Mouse (Mus musculus) MEL (cell line): ENCODE measurements at regions not wholly inside any gene's neighbourhood (a gene's known extent, or its start where the extent isn't known, plus 50 kb on each side); places are given as distances from the start of the nearest gene placed in this dataset.

ENCODE experiments used
- DNase-seq: peaks from one replicate; pipeline ENCODE4 v3.0.0; 2011; ENCODE audit warnings: low read depth, low spot score
- H3K27ac ChIP-seq: 2 replicates; pipeline ENCODE4 v1.5.1; 2012; ENCODE audit warnings: low read depth, mild to moderate bottlenecking, control low read depth, low read length, moderate library complexity; ENCODE audit not compliant: control insufficient read depth
- H3K27me3 ChIP-seq, 2 experiments: fragments of 150-350 bp in 1 of 2; sonication (generic) in 1 of 2; 2 replicates each; pipeline ENCODE4 v1.6.1; 2012; ENCODE audit warnings: low read length in 2 of 2, mild to moderate bottlenecking in 2 of 2, improper control_type of control experiment in 1 of 2, moderate library complexity in 1 of 2; ENCODE audit not compliant: insufficient read depth in 2 of 2, control insufficient read depth in 1 of 2
- H3K36me3 ChIP-seq, 2 experiments: 2 replicates each; pipeline ENCODE4 v1.6.1; 2012 to 2014; ENCODE audit warnings: low read length in 2 of 2, improper control_type of control experiment in 1 of 2, inconsistent platforms in 1 of 2, mild to moderate bottlenecking in 1 of 2; ENCODE audit not compliant: insufficient read depth in 2 of 2, control insufficient read depth in 1 of 2
- H3K4me1 ChIP-seq, 2 experiments: fragments of 150-350 bp in 1 of 2; sonication (generic) in 1 of 2; 2 replicates each; pipeline ENCODE4 v1.6.1; 2012; ENCODE audit warnings: low read length in 2 of 2, improper control_type of control experiment in 1 of 2, mild to moderate bottlenecking in 1 of 2; ENCODE audit not compliant: insufficient read depth in 2 of 2, control insufficient read depth in 1 of 2
- H3K4me3 ChIP-seq, 2 experiments: fragments of 150-350 bp in 1 of 2; sonication (generic) in 1 of 2; 2 replicates each; pipeline ENCODE4 v1.5.1; 2012; ENCODE audit warnings: low read depth in 2 of 2, low read length in 2 of 2, mild to moderate bottlenecking in 2 of 2, moderate library complexity in 2 of 2, control low read depth in 1 of 2, improper control_type of control experiment in 1 of 2; ENCODE audit not compliant: control insufficient read depth in 1 of 2, insufficient read depth in 1 of 2
- H3K79me2 ChIP-seq: 2 replicates; pipeline ENCODE4 v1.6.1; 2012; ENCODE audit warnings: mild to moderate bottlenecking, low read length, moderate library complexity; ENCODE audit not compliant: control insufficient read depth, poor library complexity, insufficient read depth
- H3K9ac ChIP-seq: 2 replicates; pipeline ENCODE4 v1.6.1; 2012; ENCODE audit warnings: low read depth, mild to moderate bottlenecking, control low read depth, low read length, moderate library complexity; ENCODE audit not compliant: control insufficient read depth, poor library complexity, severe bottlenecking
- H3K9me3 ChIP-seq: fragments of 150-350 bp; sonication (generic); replicated peaks from 2 replicates; pipeline ENCODE4 v1.6.1; 2012; ENCODE audit warnings: mild to moderate bottlenecking, low read length, improper control_type of control experiment, moderate library complexity; ENCODE audit not compliant: insufficient read depth
- BHLHE40 ChIP-seq: IDR thresholded peaks from 2 replicates; pipeline ENCODE4 v1.6.1; 2012; ENCODE audit warnings: low read depth, mild to moderate bottlenecking, inconsistent platforms, low read length, improper control_type of control experiment, borderline replicate concordance
- CTCF ChIP-seq, 3 experiments: IDR thresholded peaks in 2 of 3; conservative IDR thresholded peaks in 1 of 3; 2 replicates each; pipeline ENCODE4 v1.5.1; 2011 to 2012; ENCODE audit warnings: low read length in 3 of 3, low read depth in 2 of 3, mild to moderate bottlenecking in 2 of 3, improper control_type of control experiment in 1 of 3, inconsistent platforms in 1 of 3, mixed read lengths in 1 of 3, moderate library complexity in 1 of 3; ENCODE audit not compliant: control insufficient read depth in 1 of 3, insufficient read depth in 1 of 3, poor library complexity in 1 of 3, severe bottlenecking in 1 of 3
- ELF1 ChIP-seq: IDR thresholded peaks from 2 replicates; pipeline ENCODE4 v1.6.1; 2014; ENCODE audit warnings: low read depth, mild to moderate bottlenecking, inconsistent platforms, low read length, improper control_type of control experiment, moderate library complexity
- EP300 ChIP-seq, 2 experiments: IDR thresholded peaks; 2 replicates each; pipeline ENCODE4 v1.6.1; 2011; ENCODE audit warnings: improper control_type of control experiment in 2 of 2, low read length in 2 of 2, low read depth in 1 of 2, mild to moderate bottlenecking in 1 of 2
- GATA1 ChIP-seq: IDR thresholded peaks from 2 replicates; pipeline ENCODE4 v1.6.1; 2011; ENCODE audit warnings: low read depth, low read length, improper control_type of control experiment
- JUND ChIP-seq: IDR thresholded peaks from 2 replicates; pipeline ENCODE4 v1.6.1; 2011; ENCODE audit warnings: low read depth, mild to moderate bottlenecking, improper control_type of control experiment, low read length
- MAZ ChIP-seq: IDR thresholded peaks from 2 replicates; pipeline ENCODE4 v1.6.1; 2012; ENCODE audit warnings: low read depth, mild to moderate bottlenecking, inconsistent platforms, low read length, improper control_type of control experiment
- MEF2A ChIP-seq: IDR thresholded peaks from 2 replicates; pipeline ENCODE4 v1.6.1; 2014; ENCODE audit warnings: low read depth, mild to moderate bottlenecking, inconsistent platforms, low read length, improper control_type of control experiment; ENCODE audit not compliant: poor library complexity, insufficient replicate concordance, severe bottlenecking; ENCODE audit errors: extremely low read depth
- POLR2A ChIP-seq, 2 experiments: IDR thresholded peaks; 2 replicates each; pipeline ENCODE4 v1.6.1; 2011 to 2012; ENCODE audit warnings: low read length in 2 of 2, mild to moderate bottlenecking in 2 of 2, control low read depth in 1 of 2, improper control_type of control experiment in 1 of 2, low read depth in 1 of 2, moderate library complexity in 1 of 2; ENCODE audit not compliant: control insufficient read depth in 1 of 2, insufficient read depth in 1 of 2, poor library complexity in 1 of 2
- POLR2AphosphoS2 ChIP-seq: IDR thresholded peaks from 2 replicates; pipeline ENCODE4 v1.6.1; 2011; ENCODE audit warnings: low read length, improper control_type of control experiment
- RAD21 ChIP-seq: IDR thresholded peaks from 2 replicates; pipeline ENCODE4 v1.6.1; 2011; ENCODE audit warnings: mild to moderate bottlenecking, low read depth, low read length, improper control_type of control experiment
- SIN3A ChIP-seq: IDR thresholded peaks from 2 replicates; pipeline ENCODE4 v1.6.1; 2012; ENCODE audit warnings: low read length, improper control_type of control experiment, inconsistent platforms
- UBTF ChIP-seq: IDR thresholded peaks from 2 replicates; pipeline ENCODE4 v1.6.1; 2012; ENCODE audit warnings: low read depth, mild to moderate bottlenecking, inconsistent platforms, low read length, improper control_type of control experiment, moderate library complexity, borderline replicate concordance; ENCODE audit not compliant: insufficient read depth
- USF1 ChIP-seq: IDR thresholded peaks from 2 replicates; pipeline ENCODE4 v1.6.1; 2014; ENCODE audit warnings: low read depth, mild to moderate bottlenecking, inconsistent platforms, low read length, improper control_type of control experiment, moderate library complexity
- USF2 ChIP-seq, 2 experiments: IDR thresholded peaks; 2 replicates each; pipeline ENCODE4 v1.6.1; 2011 to 2012; ENCODE audit warnings: improper control_type of control experiment in 2 of 2, low read length in 2 of 2, borderline replicate concordance in 1 of 2, inconsistent platforms in 1 of 2, low read depth in 1 of 2, mild to moderate bottlenecking in 1 of 2; ENCODE audit not compliant: insufficient read depth in 1 of 2
- ZC3H11A ChIP-seq: IDR thresholded peaks from 2 replicates; pipeline ENCODE4 v1.6.1; 2012; ENCODE audit warnings: low read depth, mild to moderate bottlenecking, inconsistent platforms, low read length, improper control_type of control experiment
- ZNF384 ChIP-seq: IDR thresholded peaks from 2 replicates; pipeline ENCODE4 v1.6.1; 2012; ENCODE audit warnings: low read depth, mild to moderate bottlenecking, inconsistent platforms, low read length, improper control_type of control experiment

DNA sequence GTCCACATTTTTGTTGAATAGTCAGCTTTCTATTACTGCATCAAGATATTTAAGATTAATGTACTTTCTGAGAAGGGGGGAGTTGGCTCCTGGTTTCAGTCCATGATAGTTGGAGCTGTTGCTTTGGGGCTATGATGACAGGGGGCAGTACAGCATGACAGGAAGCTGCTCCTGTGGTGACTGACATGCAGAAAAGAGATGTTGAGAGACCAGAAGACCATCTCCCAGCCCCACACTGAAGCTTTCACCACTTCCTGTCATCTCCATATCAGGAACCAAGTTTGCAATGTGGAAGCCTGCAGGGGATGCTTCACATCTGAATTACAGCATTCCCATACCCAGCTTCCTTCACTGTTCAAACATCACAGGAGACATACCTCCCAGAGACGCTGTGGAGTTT lies 457.5 kb downstream of the Rnf144a start:
- Histone ChIP-seq H3K9ac (no peak overlapping the region), H3K27me3 (no peaks in the 10 kb centered on the region), H3K9me3 (no peaks in the 10 kb centered on the region), H3K27ac (no peak overlapping the region), H3K4me1 (no peaks in the 10 kb centered on the region), H3K4me3 (no peak overlapping the region), H3K36me3 (no peaks in the 10 kb centered on the region), H3K79me2 (no peaks in the 10 kb centered on the region)
- no peak for TF ChIP-seq EP300 (IDR thresholded peaks at IDR 0.05; ENCODE audit: low read depth in 1 of 2, low read length in 2 of 2)
- no peak for TF ChIP-seq MAZ
- TF ChIP-seq POLR2AphosphoS2: no peak
- no peak for TF ChIP-seq JUND
- TF ChIP-seq ELF1: no peak
- no peak for TF ChIP-seq USF1
- TF ChIP-seq GATA1: no peak
- no peak for TF ChIP-seq ZC3H11A
- no peak for TF ChIP-seq SIN3A
- TF ChIP-seq POLR2A (IDR thresholded peaks at IDR 0.05; ENCODE audit: control insufficient read depth in 1 of 2, insufficient read depth in 1 of 2, low read depth in 1 of 2, low read length in 2 of 2, poor library complexity in 1 of 2): no peak
- TF ChIP-seq UBTF: no peak
- DNase-seq: no peak

DNA sequence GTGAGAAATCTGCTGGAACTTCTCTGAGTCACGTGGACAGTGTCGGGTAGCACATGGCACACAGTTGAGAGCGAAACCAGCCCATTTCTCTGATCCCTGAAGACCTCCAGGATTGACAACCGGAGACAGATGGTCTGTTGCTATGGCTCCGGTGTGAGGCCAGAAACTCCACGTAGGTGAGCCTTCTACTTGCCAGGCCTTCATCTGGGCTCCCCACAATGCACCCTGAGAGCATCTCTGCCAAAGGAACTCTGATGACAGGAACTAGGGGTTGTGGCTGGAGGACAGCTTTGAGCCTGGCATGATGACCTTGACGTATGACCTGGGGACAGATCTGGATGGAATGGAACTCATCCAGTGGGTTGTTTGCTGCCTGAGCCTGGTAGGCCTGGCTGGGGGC lies 467.9 kb downstream of the Rnf144a start:
- no peaks in the 10 kb centered on the region for H3K9me3 ChIP-seq

DNA sequence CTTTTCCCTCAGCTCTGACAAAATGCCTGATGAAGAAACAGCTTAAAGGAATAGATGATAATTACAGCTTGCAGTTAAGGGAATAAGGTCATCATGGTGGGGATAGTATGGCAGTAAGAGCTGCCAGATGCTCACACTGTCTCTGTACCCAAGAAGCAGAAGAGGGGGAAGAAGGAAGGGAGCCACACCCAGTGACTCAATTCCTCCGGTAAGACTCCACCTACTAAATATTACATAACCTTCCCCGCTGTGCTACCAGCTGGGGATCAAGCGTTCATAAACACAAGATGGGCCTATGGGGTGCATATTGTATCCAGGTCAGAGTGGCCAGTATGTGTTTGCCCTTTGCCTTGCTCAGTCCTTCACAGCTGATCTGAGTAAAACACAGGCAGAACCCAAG lies 468.9 kb downstream of the Rnf144a start:
- no peak overlapping the region for H3K4me3 ChIP-seq
- no peak overlapping the region for H3K9ac ChIP-seq
- no peaks in the 10 kb centered on the region for H3K9me3 ChIP-seq
- TF ChIP-seq BHLHE40 (no peak), ELF1 (no peak)
- no peaks in the 10 kb centered on the region for H3K36me3 ChIP-seq
- no peaks in the 10 kb centered on the region for H3K4me1 ChIP-seq
- H3K79me2 ChIP-seq: no peaks in the 10 kb centered on the region
- H3K27ac ChIP-seq: no peak overlapping the region
- no peak for DNase-seq
- no peaks in the 10 kb centered on the region for H3K27me3 ChIP-seq

More for the DNA sequence above, 467.9 kb downstream of the Rnf144a start:
- Histone ChIP-seq H3K4me1 (no peaks in the 10 kb centered on the region), H3K4me3 (no peak overlapping the region), H3K27me3 (no peaks in the 10 kb centered on the region), H3K27ac (no peak overlapping the region), H3K36me3 (no peaks in the 10 kb centered on the region), H3K79me2 (no peaks in the 10 kb centered on the region), H3K9ac (no peak overlapping the region)
- TF ChIP-seq UBTF: no peak
- TF ChIP-seq CTCF (IDR thresholded peaks at IDR 0.05 in 2 of 3, conservative IDR thresholded peaks at IDR 0.05 in 1 of 3; ENCODE audit: control insufficient read depth in 1 of 3, insufficient read depth in 1 of 3, low read depth in 2 of 3, low read length in 3 of 3, poor library complexity in 1 of 3, severe bottlenecking in 1 of 3): no peak
- TF ChIP-seq USF2 (IDR thresholded peaks at IDR 0.05; ENCODE audit: borderline replicate concordance in 1 of 2, insufficient read depth in 1 of 2, low read depth in 1 of 2, low read length in 2 of 2): no peak
- no peak for TF ChIP-seq MEF2A
- TF ChIP-seq JUND: no peak
- TF ChIP-seq RAD21: no peak
- TF ChIP-seq ZNF384: no peak
- TF ChIP-seq SIN3A: no peak
- no peak for TF ChIP-seq ELF1
- no peak for DNase-seq
